Mouse (Mus musculus) lung, postnatal 10 days (tissue): ENCODE data around the gene Gm49711.

ENCODE experiments used
- DNase-seq: peaks from one replicate; pipeline ENCODE4 v3.0.0; 2021

Gm49711 gene

GRCm38 (mm10) chr16:92057852-92058643 is at the start of gene Gm49711, which contains the start of the genes Mrps6 and Slc5a3:
Gm49711 (plus strand) TSS chr16:92058316.
Mrps6 (plus strand) TSS chr16:92058270.
Slc5a3 (plus strand) TSS chr16:92058322.
- peak; percentile 84 for DNase-seq

GRCm38 (mm10) chr16:92009586-92009985 is 48.5 kb upstream of the Gm49711 start:
- DNase-seq: no peak

- DNase-seq: no peak
These were observed 41.3 kb upstream of the Gm49711 start for GRCm38 (mm10) chr16:92016792-92017191.

- DNase-seq: peak; percentile 63
These were observed 38.7 kb upstream of the Gm49711 start for GRCm38 (mm10) chr16:92019141-92020118.

- DNase-seq: no peak
These were observed 36.3 kb upstream of the Gm49711 start for GRCm38 (mm10) chr16:92021656-92022400.

- no peak for DNase-seq
These were observed 35.4 kb upstream of the Gm49711 start for GRCm38 (mm10) chr16:92022494-92023283.

- DNase-seq: no peak
These were observed 24.8 kb upstream of the Gm49711 start for GRCm38 (mm10) chr16:92033286-92033685.

- no peak for DNase-seq
These were observed 23.4 kb upstream of the Gm49711 start for GRCm38 (mm10) chr16:92034676-92035075.

GRCm38 (mm10) chr16:92036701-92037100 is 21.4 kb upstream of the Gm49711 start:
- no peak for DNase-seq

- DNase-seq: no peak
These were observed 20.1 kb upstream of the Gm49711 start for GRCm38 (mm10) chr16:92037891-92038607.

- peak; percentile 23 for DNase-seq
These were observed 18.7 kb upstream of the Gm49711 start for GRCm38 (mm10) chr16:92039421-92039820.

- DNase-seq: no peak
These were observed 18.1 kb upstream of the Gm49711 start for GRCm38 (mm10) chr16:92039966-92040365.

- DNase-seq: no peak
These were observed 6.3 kb upstream of the Gm49711 start for GRCm38 (mm10) chr16:92051777-92052310.

- peak; percentile 10 for DNase-seq
These were observed 5.5 kb upstream of the Gm49711 start for GRCm38 (mm10) chr16:92052569-92052968.

- no peak for DNase-seq
These were observed 1.4 kb upstream of the Gm49711 start for GRCm38 (mm10) chr16:92056711-92057110.

- DNase-seq: no peak
These were observed 662 bp upstream of the Gm49711 start for GRCm38 (mm10) chr16:92057456-92057851.

GRCm38 (mm10) chr16:92058644-92059620 is 816 bp downstream of the Gm49711 start:
- DNase-seq: peak; percentile 13

- DNase-seq: no peak
These were observed 2.1 kb downstream of the Gm49711 start for GRCm38 (mm10) chr16:92060213-92060612.

- no peak for DNase-seq
These were observed 3.5 kb downstream of the Gm49711 start for GRCm38 (mm10) chr16:92061586-92061985.

- DNase-seq: no peak
These were observed 4.7 kb downstream of the Gm49711 start for GRCm38 (mm10) chr16:92062832-92063231.
